Mouse (Mus musculus): ENCODE results near the gene Ttyh2.

Gene Ttyh2

DNA sequence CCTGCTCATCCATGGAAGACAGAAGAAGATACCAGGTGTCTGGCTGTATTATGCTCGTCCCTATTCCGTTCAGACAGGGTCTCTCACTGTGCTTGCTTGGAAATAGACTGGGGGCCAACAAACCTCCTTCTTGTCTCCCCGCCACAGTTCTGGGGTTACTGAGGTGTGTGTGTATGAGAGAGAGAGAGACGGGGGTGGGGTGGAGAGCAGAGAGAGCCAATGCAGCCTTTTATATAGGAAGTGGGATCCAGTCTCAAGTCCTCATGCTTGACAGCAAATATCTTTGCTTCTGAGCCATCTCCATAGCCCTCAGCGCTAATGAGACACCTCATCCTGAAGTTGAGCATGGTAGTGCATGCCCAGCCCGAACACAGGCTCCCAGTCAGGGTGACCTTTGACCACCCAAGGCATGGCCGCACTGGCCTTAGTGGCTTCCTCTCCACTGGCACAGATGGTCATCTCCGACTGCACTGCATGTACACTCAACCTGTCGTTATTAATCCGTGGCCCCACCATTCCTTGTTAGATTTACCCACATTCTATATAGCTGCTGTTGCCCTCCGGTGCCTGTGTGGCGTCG lies 7.2 kb downstream of the Ttyh2 start:
- DNase-seq (ENCODE audit: low spot score) = no peak

DNA sequence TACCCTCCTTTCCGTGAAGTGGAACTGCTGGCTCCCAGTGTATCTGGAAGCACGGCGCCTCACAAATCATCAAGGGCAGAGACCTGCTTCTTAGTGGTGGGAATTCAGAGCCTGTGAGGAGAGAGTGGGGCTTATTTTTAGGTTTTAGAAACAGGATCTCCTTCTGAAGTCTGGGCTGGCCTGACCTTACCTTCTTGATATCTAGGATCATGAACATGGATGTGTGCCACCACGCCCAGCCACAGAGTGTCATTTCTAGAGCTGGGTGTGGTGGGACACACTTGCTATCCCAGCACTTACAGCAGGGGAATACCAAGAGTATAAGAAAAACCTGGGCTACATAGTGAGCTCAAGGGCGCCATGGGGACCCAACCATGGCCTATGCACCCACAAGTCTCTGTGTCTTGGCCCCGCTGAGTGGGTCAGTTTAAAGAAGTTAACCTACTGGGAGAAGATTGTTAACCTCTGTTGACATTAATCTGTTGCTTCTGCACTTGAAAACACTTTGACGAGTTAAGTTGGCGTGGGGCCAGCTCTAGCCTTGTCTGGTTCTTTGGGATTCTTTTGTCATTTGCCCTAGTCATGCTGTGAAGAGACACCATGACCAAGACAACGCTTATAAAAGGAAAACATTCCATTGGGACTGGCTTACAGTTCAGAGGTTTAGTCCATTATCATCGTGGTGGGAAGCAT lies 7.9 kb downstream of the Ttyh2 start:
- no peak for DNase-seq (ENCODE audit: low spot score)

DNA sequence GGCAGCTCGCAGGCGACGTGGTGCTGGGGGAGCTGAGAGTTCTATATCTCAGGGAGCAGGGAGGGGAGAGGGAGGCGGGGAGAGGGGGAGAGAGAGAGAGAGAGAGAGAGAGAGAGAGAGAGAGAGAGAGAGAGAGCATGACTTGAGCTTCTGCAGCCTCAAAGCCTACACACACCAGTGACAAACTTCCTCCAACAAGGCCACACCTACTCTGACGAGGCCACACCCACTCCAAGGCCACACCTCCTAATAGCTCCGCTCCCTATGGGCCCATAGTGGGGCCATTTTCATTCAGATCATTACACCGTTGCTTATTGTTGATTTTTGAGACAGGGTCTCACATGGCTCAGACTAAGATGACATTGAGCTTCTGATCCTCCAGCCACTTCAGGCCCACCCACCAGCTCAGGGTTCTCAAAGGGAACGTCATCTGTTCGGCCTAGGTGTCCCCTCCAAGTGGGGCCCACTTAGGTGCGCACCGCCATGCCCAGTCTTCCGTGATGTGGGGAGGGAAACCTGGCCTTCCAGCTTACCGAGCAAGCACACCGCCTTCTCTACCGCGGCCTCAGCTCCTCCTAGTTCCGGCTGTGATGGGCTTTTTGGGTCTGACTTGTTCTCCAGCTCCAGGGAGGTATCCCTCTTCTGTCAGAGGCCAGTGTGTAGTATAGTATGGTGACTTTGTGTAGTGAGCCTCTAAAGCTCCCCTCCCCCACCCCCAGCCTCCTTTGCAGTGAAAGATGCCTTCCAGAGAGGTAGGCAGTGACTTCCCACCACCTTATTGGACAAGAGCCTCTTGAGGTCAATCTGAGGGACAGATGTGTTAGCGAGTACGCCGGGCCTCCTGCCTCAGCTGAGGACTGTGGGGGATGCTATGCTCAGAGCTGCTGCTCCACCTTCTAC lies 8.7 kb downstream of the Ttyh2 start:
- no peak for DNase-seq (ENCODE audit: low spot score)

DNA sequence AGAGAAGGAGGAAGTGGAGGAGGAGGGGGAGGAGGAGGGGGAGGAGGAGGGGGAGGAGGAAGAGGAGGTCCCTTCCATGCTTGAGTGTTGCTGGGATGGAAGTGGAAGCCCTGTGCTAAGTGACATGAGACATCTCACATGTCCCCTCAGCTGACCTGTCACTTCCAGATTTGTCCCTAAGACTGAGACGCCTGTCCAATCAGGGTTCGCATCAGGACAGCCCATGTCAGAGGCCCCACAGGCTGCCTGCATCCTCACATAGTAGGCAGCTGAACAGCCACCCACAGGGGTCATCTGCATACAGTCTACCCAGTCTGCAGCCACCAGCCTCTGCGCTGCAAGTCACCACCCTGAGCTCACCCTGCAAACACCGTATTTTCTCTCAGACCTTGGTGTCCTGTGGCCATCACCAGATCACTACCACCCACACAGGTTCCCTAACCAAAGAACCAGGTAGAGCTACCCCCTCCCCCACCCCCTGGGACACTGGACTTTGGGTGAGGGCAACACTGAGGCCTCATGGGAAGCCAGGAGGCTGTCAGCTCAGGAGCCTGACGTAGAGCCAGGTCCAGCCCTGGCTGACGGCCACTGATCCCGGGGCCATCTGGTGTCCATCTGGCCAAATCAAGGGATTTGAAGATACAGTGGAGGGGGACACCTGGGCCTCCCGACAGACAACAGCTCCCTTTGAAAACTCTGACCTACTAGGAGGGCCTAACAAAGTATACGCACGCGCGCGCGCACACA lies 9.6 kb downstream of the Ttyh2 start:
- no peak for DNase-seq (ENCODE audit: low spot score)

DNA sequence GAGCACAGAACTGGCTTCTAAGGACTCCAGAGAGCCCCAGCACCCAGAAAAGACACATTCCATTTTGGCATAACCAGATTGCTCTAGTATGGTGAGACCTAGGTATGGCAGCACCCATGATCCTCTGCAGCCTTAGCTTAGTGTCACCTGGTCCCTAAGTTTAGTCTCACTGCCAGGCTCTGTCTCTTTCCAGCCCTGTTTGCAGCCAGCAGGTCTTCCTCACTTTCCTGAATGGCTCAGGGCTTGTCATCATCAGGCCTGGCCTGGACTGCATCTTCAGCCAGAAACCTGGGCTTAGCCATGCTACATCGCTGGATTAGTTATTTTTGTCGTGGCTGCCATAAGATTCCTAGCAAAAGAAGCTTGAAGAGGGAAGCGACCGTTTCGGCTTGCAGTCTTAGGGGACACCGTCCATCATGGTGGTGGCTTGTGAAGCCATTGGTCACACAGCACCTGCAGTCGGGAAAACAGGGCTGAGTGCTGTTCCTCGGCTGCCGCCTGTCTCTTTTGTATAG lies 10.4 kb downstream of the Ttyh2 start:
- DNase-seq (ENCODE audit: low spot score) = no peak

DNA sequence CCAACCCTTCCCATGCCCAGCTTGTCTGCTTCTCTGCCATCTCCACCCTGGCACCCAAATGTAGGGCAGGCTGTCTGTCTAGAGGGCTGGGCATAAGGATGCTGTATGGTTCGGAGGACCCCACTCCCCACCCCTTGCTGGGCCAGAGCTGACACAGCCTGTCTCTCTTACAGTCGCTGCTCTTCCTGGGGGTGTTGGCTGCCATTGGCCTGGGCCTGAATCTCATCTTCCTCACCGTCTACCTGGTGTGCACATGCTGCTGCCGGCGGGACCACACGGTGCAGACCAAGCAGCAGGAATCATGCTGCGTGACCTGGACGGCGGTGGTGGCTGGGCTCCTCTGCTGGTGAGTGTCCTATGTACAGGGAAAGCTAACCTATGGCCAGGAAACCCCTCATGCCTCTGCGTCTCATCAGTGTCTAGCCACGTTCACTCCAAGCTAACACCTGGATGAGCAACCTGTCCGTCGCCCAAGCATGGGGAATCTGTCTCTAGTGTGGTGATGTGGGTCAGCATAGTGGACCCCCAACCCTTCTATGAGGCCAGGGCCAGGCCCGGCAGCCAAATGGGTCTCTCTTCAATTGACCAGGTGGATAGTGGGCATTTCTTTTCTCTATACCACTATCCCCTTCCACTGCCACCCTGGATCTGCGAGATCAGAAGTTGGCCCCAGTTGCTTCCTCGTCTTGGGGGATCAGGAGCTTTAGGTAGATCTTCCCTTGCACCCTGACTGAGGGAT lies 11.2 kb downstream of the Ttyh2 start:
- no peak for DNase-seq (ENCODE audit: low spot score)

DNA sequence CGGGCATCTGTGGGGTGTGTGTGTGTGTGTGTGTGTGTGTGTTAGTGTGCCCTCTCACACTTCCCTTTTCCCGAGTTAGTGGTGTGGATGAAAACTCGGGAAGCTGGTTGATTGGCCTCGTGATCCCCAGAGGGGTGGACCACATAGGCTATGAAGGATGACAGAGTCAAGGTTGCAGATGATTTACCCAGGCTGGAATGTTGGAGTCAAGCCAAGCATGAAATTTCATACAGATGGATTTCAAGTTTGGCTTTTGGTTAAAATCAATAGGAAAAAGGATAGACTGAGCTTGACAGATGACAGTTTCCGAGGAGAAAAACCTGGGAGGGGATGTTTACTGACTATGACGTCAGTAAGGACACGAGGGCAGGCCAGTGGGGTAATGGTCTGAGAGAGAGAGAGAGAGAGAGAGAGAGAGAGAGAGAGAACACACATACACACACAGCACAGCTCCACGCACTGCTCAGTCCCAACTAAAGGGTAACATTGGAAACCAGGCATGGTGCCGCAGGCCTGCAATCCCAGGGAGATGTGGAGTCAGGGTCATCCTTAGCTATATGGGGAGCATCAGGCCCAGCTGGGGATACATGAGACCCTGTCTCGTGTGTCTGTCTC lies 12.4 kb downstream of the Ttyh2 start:
- DNase-seq (ENCODE audit: low spot score) = no peak

DNA sequence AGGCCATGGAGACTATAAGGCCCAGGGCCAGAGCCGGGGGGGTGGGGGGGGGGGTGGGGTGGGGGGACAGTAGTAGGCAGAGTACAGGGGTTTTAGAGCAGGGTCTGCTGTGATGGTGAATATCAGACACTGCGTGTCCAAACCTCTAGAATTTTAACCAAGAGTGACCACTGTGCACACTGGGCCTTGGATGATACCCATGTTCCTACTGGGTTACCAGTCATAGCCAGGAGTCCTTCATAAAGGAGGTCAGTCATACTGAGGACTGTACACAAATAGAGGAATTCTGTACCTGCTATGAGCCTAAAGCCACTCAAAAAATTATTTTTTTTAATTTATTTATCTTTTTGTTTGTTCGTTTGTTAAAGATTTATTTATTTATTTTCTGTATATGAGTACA lies 13.5 kb downstream of the Ttyh2 start:
- no peak for DNase-seq (ENCODE audit: low spot score)

DNA sequence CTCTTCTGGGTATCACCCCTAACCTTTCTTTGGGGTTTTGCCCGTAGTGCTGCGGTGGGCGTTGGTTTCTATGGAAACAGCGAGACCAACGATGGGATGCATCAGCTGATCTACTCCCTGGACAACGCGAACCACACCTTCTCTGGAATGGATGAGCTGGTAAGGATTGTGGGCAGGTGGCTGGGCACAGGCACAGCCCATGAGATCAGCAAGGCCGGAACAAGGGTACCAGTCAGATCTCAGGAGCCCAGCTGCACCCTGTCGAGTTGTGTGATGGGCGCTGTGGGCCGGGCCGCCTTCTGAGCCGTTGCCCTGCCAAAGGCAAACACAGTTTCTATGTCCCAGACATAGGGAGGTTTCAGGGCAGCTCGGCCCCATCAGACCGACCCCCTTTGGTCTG lies 15.0 kb downstream of the Ttyh2 start:
- no peak for DNase-seq (ENCODE audit: low spot score)

DNA sequence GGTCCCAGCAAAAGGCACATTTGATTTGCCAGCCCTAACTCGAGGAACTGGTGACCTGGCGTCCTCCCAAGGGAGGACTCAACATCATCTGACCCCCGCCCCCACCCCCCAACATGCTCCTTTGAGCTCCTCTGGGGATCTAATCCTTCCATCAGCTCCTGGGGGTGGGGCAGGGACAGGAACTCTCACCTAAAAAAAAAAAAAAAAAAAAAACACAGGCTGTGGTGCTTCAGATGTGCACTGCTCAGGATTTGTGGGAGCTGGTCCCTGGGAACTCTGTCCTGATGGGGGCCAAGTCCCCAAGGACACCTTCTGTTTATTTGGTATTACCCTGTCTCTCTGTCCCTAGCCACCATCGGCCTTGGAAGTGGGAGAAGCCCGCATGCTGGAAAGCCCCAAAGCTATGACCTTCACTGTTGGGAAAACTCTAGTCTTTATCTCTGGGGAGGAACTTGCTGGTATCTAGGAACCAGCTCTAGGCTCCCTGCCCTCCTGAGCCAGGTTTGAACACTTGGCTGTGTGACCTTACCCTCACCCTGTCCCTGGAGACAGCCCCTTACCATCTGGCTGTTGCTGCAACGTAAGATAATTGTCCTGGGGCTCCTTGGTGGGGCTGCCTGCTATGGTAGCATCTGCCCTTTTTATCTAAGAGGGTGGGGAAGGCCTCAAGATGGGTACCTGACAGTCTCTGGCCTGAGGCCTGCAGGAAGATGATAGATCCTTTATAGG lies 16.4 kb downstream of the Ttyh2 start:
- DNase-seq (ENCODE audit: low spot score) = no peak

DNA sequence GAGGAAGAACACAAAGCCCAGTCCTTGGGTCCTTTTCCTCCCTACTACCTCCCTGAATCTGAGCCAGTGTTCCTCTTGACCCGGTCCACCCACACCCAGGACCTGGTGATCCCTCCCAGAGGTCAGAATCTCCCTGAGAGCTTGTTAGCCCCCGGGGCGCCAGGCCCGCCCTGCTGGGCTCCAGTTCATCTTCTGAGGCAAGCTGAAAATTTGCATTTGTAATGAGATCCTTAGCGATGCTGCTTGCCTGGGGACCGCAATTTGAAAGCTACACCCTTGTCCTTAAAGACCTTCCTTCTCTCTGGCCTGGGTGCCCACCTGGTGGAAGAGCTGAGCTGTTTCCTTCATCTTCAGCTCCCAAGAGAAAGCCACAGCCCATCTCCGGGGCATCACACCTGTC lies 17.4 kb downstream of the Ttyh2 start:
- no peak for DNase-seq (ENCODE audit: low spot score)

DNA sequence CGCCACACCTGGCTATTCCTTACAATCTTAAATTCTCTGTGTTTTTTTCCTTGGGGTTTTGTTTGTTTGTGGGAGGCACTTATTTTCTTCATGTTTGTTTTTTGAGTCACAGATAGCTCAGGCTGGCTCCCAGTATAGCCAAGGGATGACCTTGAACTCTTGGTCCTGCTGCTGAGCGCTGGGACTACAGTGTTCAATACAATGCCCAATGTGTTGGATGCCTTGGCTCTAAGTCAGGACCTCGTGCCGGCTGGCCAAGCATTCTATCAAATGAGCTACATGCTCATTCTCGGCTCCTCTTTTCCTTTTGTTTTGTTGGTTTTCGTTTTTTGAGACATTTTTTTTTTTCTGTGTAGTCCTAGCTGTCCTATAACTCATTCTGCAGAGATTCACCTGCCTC lies 18.2 kb downstream of the Ttyh2 start:
- no peak for DNase-seq (ENCODE audit: low spot score)

DNA sequence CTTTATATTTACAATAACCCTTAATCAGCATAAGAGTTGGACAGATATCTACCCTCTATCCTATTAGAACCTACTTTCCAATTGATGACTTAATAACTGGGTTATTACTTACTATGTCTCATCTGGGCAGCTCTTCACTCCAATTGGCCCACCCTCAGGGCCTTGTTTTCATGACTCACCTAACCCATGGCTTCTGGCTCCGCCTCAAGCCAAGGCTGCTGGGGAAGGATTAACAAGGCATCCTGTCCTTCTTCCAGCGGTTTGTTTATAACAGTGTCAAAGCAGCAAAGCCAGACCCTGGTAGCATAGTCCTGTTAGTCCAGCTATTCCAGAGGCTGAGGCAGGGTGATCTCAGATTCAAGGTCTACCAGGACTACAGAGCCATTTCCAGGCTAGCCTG lies 19.2 kb downstream of the Ttyh2 start:
- DNase-seq (ENCODE audit: low spot score) = no peak

DNA sequence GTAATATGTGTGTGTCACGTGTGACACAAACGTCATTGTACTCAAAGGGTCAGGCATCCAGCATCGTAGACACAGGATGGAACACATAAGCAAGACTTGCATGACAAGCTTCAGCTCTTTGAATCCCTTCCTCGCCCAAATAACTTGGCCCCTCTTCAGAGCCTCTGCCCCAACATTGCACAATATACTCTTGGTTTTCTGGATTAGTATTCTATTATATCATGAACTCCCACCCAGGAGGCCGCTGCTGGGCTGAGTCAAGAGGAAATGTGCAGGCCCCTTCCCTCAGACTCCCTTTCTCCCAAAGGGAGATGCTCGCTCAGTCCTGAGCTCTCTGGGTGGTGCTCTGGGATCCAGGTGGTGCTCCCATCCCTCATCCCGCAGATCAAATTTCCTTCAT lies 23.3 kb downstream of the Ttyh2 start:
- DNase-seq (ENCODE audit: low spot score) = no peak

DNA sequence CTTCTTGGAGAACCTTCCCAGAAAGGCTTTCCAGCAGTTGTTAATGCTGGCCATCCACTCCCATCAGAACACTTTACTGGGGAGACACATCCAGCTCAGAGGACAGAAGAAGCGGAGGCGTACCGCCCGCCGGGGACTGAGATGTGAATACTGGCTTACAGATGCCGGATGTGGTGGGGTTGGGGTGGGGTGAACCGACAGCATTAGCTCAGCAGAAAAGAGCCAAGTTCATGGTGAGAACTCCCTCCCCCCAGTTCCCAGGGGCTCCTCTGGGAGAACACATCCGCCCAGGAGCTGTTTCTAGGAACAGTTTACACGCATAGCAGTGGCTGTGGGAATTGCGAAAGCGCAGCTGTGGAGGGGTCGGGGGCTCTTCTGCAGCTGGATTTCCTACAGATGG lies 24.3 kb downstream of the Ttyh2 start:
- peak; percentile 57 for DNase-seq (ENCODE audit: low spot score)

DNA sequence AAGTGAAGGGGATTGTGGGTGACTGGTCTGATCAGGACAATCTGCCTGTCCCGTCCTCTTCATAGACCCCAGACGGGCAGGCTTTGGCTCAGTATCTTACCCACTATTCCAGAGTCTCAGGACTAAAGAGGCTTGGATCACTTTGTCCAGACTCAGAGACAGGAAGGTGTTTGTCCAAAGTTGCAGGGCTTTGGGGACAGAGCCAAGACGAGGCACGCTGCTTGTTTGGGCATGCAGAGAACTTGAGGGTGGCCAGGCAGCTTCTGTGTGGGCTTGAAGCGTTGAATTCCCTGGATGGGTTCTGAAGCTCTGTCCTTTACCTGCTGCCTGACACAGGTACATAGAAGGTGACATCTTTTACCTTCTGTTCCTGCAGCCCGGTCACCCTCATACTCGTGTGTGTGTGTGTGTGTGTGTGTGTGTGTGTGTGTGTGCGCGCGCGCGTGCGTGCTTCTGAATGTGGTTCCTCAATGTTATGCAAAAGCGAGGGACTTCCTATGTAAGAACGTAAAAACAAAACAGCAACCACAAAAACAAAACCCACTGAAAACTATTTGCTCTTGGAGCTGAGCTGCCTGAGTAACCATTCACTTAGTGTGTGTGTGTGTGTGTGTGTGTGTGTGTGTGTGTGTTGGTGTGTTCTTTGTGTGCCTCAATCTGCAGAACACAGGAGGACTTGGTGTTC lies 27.2 kb downstream of the Ttyh2 start:
- DNase-seq (ENCODE audit: low spot score) = peak; percentile 43

DNA sequence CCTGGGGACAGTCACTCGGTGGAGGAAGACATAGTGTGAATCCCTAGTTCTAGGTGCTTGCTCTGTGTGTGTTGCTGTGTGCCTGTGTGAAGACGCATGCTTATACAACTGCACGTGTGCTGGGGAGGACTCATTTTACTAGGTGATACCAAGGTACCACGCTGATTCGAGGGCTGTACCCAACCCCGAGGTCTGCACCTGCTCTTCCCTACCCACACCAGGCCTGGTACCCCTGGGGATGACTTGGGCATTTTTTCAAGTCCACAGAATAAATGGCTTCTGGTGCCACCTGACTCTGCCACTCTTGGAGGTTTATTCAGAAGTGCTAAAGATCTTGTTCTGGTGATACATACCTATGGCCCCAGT lies 27.7 kb downstream of the Ttyh2 start:
- no peak for DNase-seq (ENCODE audit: low spot score)

DNA sequence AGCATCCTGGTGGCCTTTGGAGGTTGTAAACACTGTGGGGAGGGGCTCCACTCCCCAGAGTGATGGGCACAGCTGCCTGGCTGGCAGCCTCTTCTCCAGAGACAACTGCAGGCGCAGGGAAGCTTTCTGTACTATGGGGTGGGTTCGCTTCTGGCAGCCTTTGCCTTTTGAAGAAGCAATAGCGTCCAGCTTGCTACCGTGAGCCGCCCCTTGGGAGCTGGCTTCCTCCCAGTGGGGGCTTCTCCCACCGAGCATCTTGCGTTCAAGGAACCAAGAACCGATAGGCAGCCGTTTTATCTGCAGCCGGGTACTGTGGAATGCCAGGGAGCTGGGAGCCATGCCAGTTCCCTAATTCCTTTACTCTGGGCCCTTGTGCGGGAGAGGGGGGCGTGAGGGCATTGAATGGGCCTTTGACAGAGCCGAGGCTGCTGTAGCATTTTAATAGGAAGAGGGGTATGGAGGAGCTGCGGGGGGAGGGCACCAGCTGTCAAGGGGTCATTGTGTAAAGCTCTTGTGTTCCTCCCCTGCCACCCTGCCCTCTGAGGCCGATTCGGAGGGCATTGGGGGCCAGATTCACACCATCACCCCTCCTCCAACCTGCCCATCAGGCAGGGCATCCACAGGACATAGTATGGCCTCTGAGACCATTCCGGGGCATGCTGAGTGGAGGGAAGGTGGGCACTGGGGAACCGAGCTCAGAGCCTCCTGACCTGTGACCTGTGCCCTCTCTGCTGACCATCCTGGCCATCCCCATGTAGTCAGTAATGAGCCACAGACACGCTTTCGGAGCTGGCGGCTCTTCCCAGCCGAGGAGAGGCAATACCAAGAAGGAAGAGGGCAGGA lies 29.1 kb downstream of the Ttyh2 start:
- no peak for DNase-seq (ENCODE audit: low spot score)

DNA sequence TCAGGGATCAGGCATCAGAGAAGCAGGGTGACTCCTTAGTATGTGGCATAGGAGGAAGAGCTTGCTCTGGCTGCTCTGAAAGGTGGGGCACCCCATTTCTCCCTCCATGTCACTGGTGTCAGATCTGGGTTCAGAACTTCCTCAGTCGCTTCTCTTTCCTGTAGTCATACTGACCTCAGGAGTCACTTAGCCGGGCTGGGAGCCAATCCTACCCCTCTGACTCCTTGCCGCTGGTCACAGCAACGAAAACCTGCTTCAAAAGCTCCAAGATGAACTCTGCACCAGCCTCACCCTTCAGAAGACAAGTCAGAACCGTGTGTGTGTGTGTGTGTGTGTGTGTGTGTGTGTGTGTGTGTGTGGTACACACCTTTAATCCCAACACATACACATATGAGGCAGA lies 31.1 kb downstream of the Ttyh2 start:
- DNase-seq (ENCODE audit: low spot score) = no peak
